ENCODE assay signal across 8 mouse cellular contexts in the genomic region with DNA sequence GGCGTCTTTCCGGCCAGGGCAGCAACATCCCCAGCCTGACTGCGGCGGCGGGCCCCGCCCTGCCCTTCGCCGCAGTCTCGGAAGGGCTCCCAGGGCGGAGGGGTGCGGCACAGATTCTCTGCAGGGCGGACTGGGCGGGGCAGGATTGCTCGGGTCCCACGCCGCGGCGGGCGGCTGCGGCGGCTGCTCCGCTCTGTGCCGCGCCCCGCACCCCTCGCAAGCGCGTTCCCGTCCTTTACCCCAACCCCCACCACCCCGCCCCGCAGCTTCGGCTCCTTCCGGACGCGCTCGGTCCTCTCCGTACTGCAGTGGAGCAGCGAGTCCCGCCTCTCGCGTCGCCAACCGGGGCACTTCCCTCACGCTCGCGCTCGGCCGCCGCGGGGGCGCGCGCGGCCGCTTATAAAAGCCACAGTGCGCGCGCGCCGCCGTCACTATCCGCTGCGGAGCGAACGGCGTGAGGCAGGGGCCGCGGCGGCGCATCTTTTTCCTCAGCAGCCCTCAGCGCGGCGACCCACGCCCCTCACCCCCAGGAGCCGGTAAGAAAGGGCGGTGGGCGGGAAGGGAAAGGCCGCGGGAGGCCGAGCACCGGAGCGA. TPM values are rescaled to one million over a fixed set of nuclear protein-coding genes. Genes with fewer than 3 reads are reported as not detected.
DNase-seq lines count a peak whose midpoint lies in the region; ATAC-seq and TF ChIP-seq lines count a peak whose summit lies in the region.

A gene (plus strand): TSS at position 311 of the 594 bp plus-strand sequence.

- peak; percentile 97 for TF ChIP-seq POLR2A in CH12.LX (IDR thresholded peaks at IDR 0.05; ENCODE audit: low read depth, low read length)
- TF ChIP-seq POLR2A in testis, adult 2 months (IDR thresholded peaks at IDR 0.05; ENCODE audit: control insufficient read depth, low read depth, low read length) = peak; percentile 91

- H3K4me1 ChIP-seq in CH12.LX (ENCODE audit: control insufficient read depth in 1 of 2, insufficient read depth in 2 of 2) = peaks cover 0 to 38% of the 10 kb centered on the region in 2 experiments; a peak in 2 of 4 replicates
- H3K4me1 ChIP-seq in forebrain, embryonic 12.5 days = peaks cover 50% of the 10 kb centered on the region
- peaks cover 46% of the 10 kb centered on the region for H3K4me1 ChIP-seq in heart, postnatal 0 days (ENCODE audit: control insufficient read depth, insufficient read depth)
- H3K4me1 ChIP-seq in liver, embryonic 16.5 days (ENCODE audit: control insufficient read depth, low read depth, low read length) = peaks cover 3% of the 10 kb centered on the region; the same call in 1 of the 2 replicates
- peaks cover 64% of the 10 kb centered on the region for H3K4me1 ChIP-seq in neural tube, embryonic 13.5 days (replicated peaks)
- H3K4me1 ChIP-seq in testis, adult 2 months (ENCODE audit: control insufficient read depth, insufficient read depth, low read length) = peaks cover 6% of the 10 kb centered on the region

- peak; percentile 98 for ATAC-seq in forebrain, embryonic 12.5 days (ENCODE audit: low FRiP score)
- peak; percentile 96 for ATAC-seq in heart, postnatal 0 days (ENCODE audit: insufficient read depth, low read depth)
- ATAC-seq in liver, embryonic 16.5 days (ENCODE audit: low read depth) = peak; percentile 96
- ATAC-seq in neural tube, embryonic 13.5 days (ENCODE audit: low read depth) = peak; percentile 99

- no peaks in the 10 kb centered on the region for H3K9me3 ChIP-seq in CH12.LX (replicated peaks; ENCODE audit: low read length)
- no peaks in the 10 kb centered on the region for H3K9me3 ChIP-seq in forebrain, embryonic 12.5 days
- no peaks in the 10 kb centered on the region for H3K9me3 ChIP-seq in heart, postnatal 0 days (replicated peaks; ENCODE audit: control insufficient read depth, low read length)
- H3K9me3 ChIP-seq in liver, embryonic 16.5 days (replicated peaks; ENCODE audit: control insufficient read depth, low read length) = no peaks in the 10 kb centered on the region
- no peaks in the 10 kb centered on the region for H3K9me3 ChIP-seq in neural tube, embryonic 13.5 days

- DNase-seq in CH12.LX (ENCODE audit: extremely low read depth) = peak; percentile 93
- DNase-seq in c-Kit-positive CD71-positive TER-119-negative erythroid progenitor cells, embryonic 14.5 days (ENCODE audit: low read depth) = peak; percentile 55
- peak; percentile 95 for DNase-seq in heart, postnatal 0 days (ENCODE audit: low spot score)
- peak; percentile 99 for DNase-seq in kidney, postnatal 4 days

- no peak; the same call in 1 of the 2 replicates for TF ChIP-seq EP300 in CH12.LX (IDR thresholded peaks at IDR 0.05; ENCODE audit: low read length)
- TF ChIP-seq EP300 in heart, postnatal 0 days (IDR thresholded peaks at IDR 0.05; ENCODE audit: low read depth) = peak; percentile 88; the same call in 1 of the 2 replicates

- dilution Hi-C loops in CH12.LX (cut with MboI; ENCODE audit: extremely low pct_ligation_motif_present, extremely low pct_unique_long_range_greater_than_20kb, low sequenced_read_pairs) = no loop called here

- peaks cover 18% of the 10 kb centered on the region for H3K79me2 ChIP-seq in CH12.LX (replicated peaks; ENCODE audit: control insufficient read depth, extremely low read depth, insufficient read depth, poor library complexity, severe bottlenecking)

- no peak for TF ChIP-seq RAD21 in CH12.LX (IDR thresholded peaks at IDR 0.05; ENCODE audit: low read depth, low read length)

- 0 out of 2 replicates have a peak within 1 kb of the TSS, but pooled peaks have one; percentile 12 for H3K27ac ChIP-seq in CH12.LX (ENCODE audit: insufficient read depth, low read depth)
- H3K27ac ChIP-seq in forebrain, embryonic 12.5 days = peak within 1 kb of the TSS; percentile 93
- peak within 1 kb of the TSS; percentile 97 for H3K27ac ChIP-seq in heart, postnatal 0 days (ENCODE audit: low read depth)
- H3K27ac ChIP-seq in liver, embryonic 16.5 days (ENCODE audit: low read length) = peak within 1 kb of the TSS; percentile 48
- H3K27ac ChIP-seq in neural tube, embryonic 13.5 days (replicated peaks) = peak within 1 kb of the TSS; percentile 99
- H3K27ac ChIP-seq in testis, adult 2 months (ENCODE audit: control insufficient read depth, insufficient read depth, low read depth, low read length) = peak within 1 kb of the TSS; percentile 91

- peaks cover 12 to 33% of the 10 kb centered on the region in 2 experiments for H3K36me3 ChIP-seq in CH12.LX (replicated peaks in 1 of 2; ENCODE audit: control insufficient read depth in 1 of 2, insufficient read depth in 1 of 2, low read length in 1 of 2)
- peaks cover 15% of the 10 kb centered on the region; the same call in 1 of the 2 replicates for H3K36me3 ChIP-seq in forebrain, embryonic 12.5 days (replicated peaks)
- H3K36me3 ChIP-seq in heart, postnatal 0 days (replicated peaks; ENCODE audit: control insufficient read depth, insufficient read depth, low read length) = peaks cover 26% of the 10 kb centered on the region
- no peaks in the 10 kb centered on the region for H3K36me3 ChIP-seq in liver, embryonic 16.5 days (ENCODE audit: control insufficient read depth, insufficient read depth)
- peaks cover 25% of the 10 kb centered on the region for H3K36me3 ChIP-seq in neural tube, embryonic 13.5 days
- H3K36me3 ChIP-seq in testis, adult 2 months (ENCODE audit: control insufficient read depth, insufficient read depth, low read length) = peaks cover 3% of the 10 kb centered on the region

- H3K4me2 ChIP-seq in CH12.LX (ENCODE audit: insufficient read depth, low read depth, poor library complexity, severe bottlenecking) = peak within 1 kb of the TSS; percentile 95
- H3K4me2 ChIP-seq in forebrain, embryonic 12.5 days = peak within 1 kb of the TSS; percentile 72
- H3K4me2 ChIP-seq in heart, postnatal 0 days (ENCODE audit: low read depth, low read length) = peak within 1 kb of the TSS; percentile 72
- H3K4me2 ChIP-seq in liver, embryonic 16.5 days (ENCODE audit: low read depth, low read length) = peak within 1 kb of the TSS; percentile 52
- H3K4me2 ChIP-seq in neural tube, embryonic 13.5 days = peak within 1 kb of the TSS; percentile 87

- H3K9ac ChIP-seq in CH12.LX (ENCODE audit: insufficient read depth, low read depth) = peak within 1 kb of the TSS; percentile 90
- peak within 1 kb of the TSS; percentile 96 for H3K9ac ChIP-seq in forebrain, embryonic 12.5 days
- H3K9ac ChIP-seq in heart, postnatal 0 days (replicated peaks; ENCODE audit: low read depth, low read length) = peak within 1 kb of the TSS; percentile 99
- peak within 1 kb of the TSS; percentile 68 for H3K9ac ChIP-seq in liver, embryonic 16.5 days (ENCODE audit: low read depth, low read length)
- peak within 1 kb of the TSS; percentile 99 for H3K9ac ChIP-seq in neural tube, embryonic 13.5 days

- no peaks in the 10 kb centered on the region for H3K27me3 ChIP-seq in CH12.LX (replicated peaks)
- H3K27me3 ChIP-seq in forebrain, embryonic 12.5 days = no peaks in the 10 kb centered on the region
- no peaks in the 10 kb centered on the region for H3K27me3 ChIP-seq in heart, postnatal 0 days (ENCODE audit: control insufficient read depth, insufficient read depth, low read length)
- peaks cover 57% of the 10 kb centered on the region for H3K27me3 ChIP-seq in liver, embryonic 16.5 days (ENCODE audit: control insufficient read depth, insufficient read depth, low read depth, low read length)
- no peaks in the 10 kb centered on the region for H3K27me3 ChIP-seq in neural tube, embryonic 13.5 days
- H3K27me3 ChIP-seq in testis, adult 2 months (ENCODE audit: control insufficient read depth, insufficient read depth, low read length) = no peaks in the 10 kb centered on the region

- TF ChIP-seq CTCF in CH12.LX (conservative IDR thresholded peaks at IDR 0.05 in 1 of 2, IDR thresholded peaks at IDR 0.05 in 1 of 2; ENCODE audit: low read depth in 2 of 2, low read length in 2 of 2) = no peak
- TF ChIP-seq CTCF in heart, postnatal 0 days (IDR thresholded peaks at IDR 0.05; ENCODE audit: low read depth) = no peak
- TF ChIP-seq CTCF in testis, adult 2 months (IDR thresholded peaks at IDR 0.05; ENCODE audit: control insufficient read depth, insufficient read depth, insufficient replicate concordance, low read depth, low read length) = no peak

- H3K4me3 ChIP-seq in CH12.LX (replicated peaks in 1 of 3; ENCODE audit: low read depth in 2 of 3, low read length in 2 of 3, poor library complexity in 1 of 3) = peak within 1 kb of the TSS; percentile 71 to 96 (median 80)
- peak within 1 kb of the TSS; percentile 98 for H3K4me3 ChIP-seq in forebrain, embryonic 12.5 days (replicated peaks)
- peak within 1 kb of the TSS; percentile 97 for H3K4me3 ChIP-seq in heart, postnatal 0 days (ENCODE audit: low read depth, low read length)
- peak within 1 kb of the TSS; percentile 67 for H3K4me3 ChIP-seq in liver, embryonic 16.5 days (ENCODE audit: low read depth, low read length)
- peak within 1 kb of the TSS; percentile 95 for H3K4me3 ChIP-seq in neural tube, embryonic 13.5 days
- H3K4me3 ChIP-seq in testis, adult 2 months (ENCODE audit: control insufficient read depth, low read depth, low read length) = peak within 1 kb of the TSS; percentile 88

- in situ Hi-C loops in CH12.LX (cut with MboI; ENCODE audit: low pct_ligation_motif_present, low pct_unique_long_range_greater_than_20kb, low sequenced_read_pairs) = no loop called here

- whole genome bisulfite sequencing in forebrain, embryonic 12.5 days = under 1% methylated on average over 82 of the region's 82 CpGs
- under 1% methylated on average over 65 of the region's 82 CpGs for WGBS in heart, postnatal 0 days
- under 1% methylated on average over 82 of the region's 82 CpGs for WGBS in liver, embryonic 16.5 days (ENCODE audit: insufficient replicate concordance)
- under 1% methylated on average over 82 of the region's 82 CpGs for WGBS in neural tube, embryonic 13.5 days

TF ChIP-seq in CH12.LX, 34 proteins besides CTCF, POLR2A, EP300 and RAD21 (continues in another document):
- peak; percentile 84 for TF ChIP-seq UBTF (IDR thresholded peaks at IDR 0.05; ENCODE audit: low read depth, low read length)
- no peak for TF ChIP-seq CHD1 (IDR thresholded peaks at IDR 0.05; ENCODE audit: low read depth, low read length)
- no peak for TF ChIP-seq ZNF384 (IDR thresholded peaks at IDR 0.05; ENCODE audit: low read depth, low read length)
- TF ChIP-seq MAZ (IDR thresholded peaks at IDR 0.05; ENCODE audit: low read depth, low read length) = 0 out of 2 replicates have a peak, but pooled peaks have one; percentile 43
- TF ChIP-seq MYC (IDR thresholded peaks at IDR 0.05; ENCODE audit: low read depth, low read length) = no peak

RNA-seq across cellular contexts. Expression of the gene that starts here (rescaled TPM):
- total RNA-seq in CH12.LX (2012; rRNA removed) (113 TPM in 2 replicates), CH12.LX (2014; rRNA removed) (73.8 and 86.4 TPM in 2 replicates)
- 88.0 and 91.6 TPM in 2 replicates for polyA plus RNA-seq in CH12.LX (2012; ENCODE audit: insufficient read length, low read depth)
- 160 and 173 TPM in 2 replicates for polyA plus RNA-seq in forebrain, embryonic 12.5 days (2016; fragmentation: Nextera tagmentation; extraction: Ambion mirVana)
- total RNA-seq in heart, postnatal 0 days (2014; rRNA removed; ENCODE audit: low replicate concordance) = 245 and 266 TPM in 2 replicates
- polyA plus RNA-seq in heart, postnatal 0 days (2015; fragmentation: Nextera tagmentation; extraction: Ambion mirVana) = 66.4 and 79.3 TPM in 2 replicates
- polyA plus RNA-seq in liver, embryonic 16.5 days (2015; fragmentation: Nextera tagmentation; extraction: Ambion mirVana) = 15.9 and 19.7 TPM in 2 replicates
- polyA plus RNA-seq in neural tube, embryonic 13.5 days (2015; fragmentation: Nextera tagmentation; extraction: Ambion mirVana) = 186 and 209 TPM in 2 replicates
- 112 and 117 TPM in 2 replicates for polyA plus RNA-seq in testis, adult 2 months (2012; rRNA removed)

Comparison
In these comparisons a context has a peak if more than half of its experiments do, and no peak if none do; other contexts are left out.
1. Peak in every context shown above with its lines: DNase-seq, ATAC-seq, H3K4me3 ChIP-seq and H3K27ac ChIP-seq.
2. H3K27ac ChIP-seq: peak in every context shown above with its lines; median percentile 99 in neural tube, embryonic 13.5 days; 97 in heart, postnatal 0 days; 93 in forebrain, embryonic 12.5 days; 91 in testis, adult 2 months; 48 in liver, embryonic 16.5 days; 12 in CH12.LX.